Mouse (Mus musculus): ENCODE results near the gene Eif4a2.

GRCm38 (mm10) chr16:23115486-23115885 is 8.2 kb downstream of the Eif4a2 start:
- TF ChIP-seq CHD2 (IDR thresholded peaks at IDR 0.05; ENCODE audit: low read depth, low read length) (no peak), ZNF384 (IDR thresholded peaks at IDR 0.05; ENCODE audit: low read depth, low read length) (no peak), ZC3H11A (IDR thresholded peaks at IDR 0.05; ENCODE audit: borderline replicate concordance, low read depth, low read length) (no peak)
